Mouse (Mus musculus): Measurements from ENCODE around the gene Wnk3.
A peak's percentile ranks its signal among the peaks of the same experiment; 100 is the strongest.

Gene Wnk3

DNA sequence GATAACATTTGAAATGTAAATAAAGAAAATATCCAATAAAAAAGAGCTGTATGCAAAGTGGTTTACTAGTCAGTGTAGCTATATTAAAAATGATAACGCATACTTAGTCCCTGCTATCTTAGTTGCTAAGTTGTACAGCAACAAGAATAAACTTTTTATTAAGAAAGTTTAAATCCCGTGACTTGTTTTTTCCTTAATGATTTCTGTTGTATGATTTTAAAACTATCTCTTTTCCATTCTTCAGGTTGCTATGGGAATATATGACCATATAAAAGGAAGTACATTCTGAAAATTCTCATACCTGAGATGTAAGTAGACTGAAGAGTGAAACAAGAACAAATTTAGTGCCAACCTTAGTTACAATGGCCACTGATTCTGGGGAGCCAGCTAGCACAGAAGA is at the start of gene Wnk3:
Gene Wnk3, plus strand, starts transcription at position 301 of the 400 bp plus-strand sequence.
- no peak for DNase-seq (ENCODE audit: low read depth)

DNA sequence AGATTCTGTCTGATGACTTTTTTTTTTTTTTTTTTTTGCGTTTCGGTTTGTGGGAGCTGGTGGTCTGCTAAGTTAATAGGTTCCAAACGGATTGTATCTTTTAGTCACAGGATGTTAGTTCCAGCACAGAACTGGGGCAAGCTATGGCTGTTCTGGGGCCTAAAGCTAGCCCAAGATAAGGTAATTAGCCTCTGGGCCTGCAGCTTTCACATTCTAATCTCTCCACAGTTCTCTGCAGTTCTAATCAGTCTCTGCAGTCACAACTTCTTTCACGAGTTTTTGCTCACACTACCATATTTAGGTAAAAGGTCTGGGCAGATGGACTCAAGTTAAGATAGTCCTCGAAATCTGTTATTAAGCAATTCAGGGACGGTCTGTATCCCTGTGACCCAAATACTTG is 39.5 kb upstream of the Wnk3 start:
- DNase-seq (ENCODE audit: low read depth): no peak

DNA sequence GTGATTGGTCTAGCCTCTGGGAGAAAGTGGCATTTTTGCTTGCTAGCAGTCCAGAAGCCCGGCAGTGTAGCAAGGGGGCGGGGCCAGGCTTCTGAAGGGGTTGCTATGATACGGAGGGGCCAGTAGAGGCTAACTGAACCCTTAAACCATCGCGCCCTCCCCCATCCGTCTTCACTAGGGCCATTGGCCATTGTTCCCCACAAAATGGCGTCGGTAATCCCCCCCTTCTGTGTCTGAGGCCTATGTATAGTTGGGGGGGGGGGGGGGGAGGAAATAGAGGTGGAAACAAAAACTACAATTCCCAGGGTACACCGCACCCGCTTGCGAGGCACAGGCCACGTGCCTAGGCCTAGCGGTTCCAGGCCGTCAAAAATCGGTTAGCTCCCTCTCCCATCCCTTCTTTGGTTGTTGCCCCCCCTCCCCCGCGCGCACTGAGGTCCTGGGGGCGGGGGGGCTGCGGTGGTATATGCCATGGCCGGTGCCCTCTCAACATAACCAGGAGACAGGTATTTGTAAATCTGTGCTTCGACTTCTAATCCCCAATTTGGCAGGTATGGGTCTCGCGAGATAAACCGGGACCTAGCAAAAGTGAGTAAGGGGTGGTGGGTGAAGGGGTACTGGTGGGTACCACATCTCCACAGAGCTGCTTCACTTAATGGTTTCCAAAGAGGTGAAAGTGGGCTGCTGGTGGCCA is 29.3 kb upstream of the Wnk3 start:
- peak; percentile 3 for DNase-seq (ENCODE audit: low read depth)

DNA sequence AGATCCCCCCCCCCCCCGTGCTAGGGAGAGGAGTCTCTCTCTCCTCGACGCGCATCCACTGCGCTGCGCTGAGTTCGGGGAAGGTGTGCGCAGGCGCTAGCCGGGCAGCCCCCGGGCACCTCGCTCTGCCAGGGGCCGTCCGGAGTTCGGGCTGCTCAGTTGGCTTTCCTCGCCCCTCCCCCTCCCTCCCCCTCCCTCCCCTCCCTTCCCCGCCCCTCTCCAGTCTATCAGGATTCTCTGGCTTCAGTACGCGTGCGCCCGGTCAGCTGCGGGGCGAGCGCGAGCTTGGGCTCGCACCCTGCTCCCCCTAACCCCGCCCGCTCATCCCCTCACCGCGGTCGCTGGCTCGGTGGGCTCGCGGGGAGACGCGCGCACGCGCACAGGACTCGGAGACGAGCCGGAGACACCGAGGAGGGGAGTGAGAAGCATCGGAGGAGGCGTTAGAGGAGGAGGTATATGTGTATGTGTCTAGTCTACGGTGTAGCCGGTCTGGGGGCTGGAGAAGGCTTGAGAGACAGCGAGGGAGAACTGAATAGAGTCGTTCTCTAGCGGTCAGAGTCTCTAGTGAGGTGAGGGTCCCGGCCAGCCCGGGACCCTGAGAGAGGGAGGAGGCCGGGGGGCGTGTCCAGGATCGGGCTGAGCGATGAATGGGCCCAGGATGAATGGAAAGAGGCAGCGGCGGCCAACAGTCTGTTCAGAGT is 28.5 kb upstream of the Wnk3 start:
- peak; percentile 62 for DNase-seq (ENCODE audit: low read depth)

DNA sequence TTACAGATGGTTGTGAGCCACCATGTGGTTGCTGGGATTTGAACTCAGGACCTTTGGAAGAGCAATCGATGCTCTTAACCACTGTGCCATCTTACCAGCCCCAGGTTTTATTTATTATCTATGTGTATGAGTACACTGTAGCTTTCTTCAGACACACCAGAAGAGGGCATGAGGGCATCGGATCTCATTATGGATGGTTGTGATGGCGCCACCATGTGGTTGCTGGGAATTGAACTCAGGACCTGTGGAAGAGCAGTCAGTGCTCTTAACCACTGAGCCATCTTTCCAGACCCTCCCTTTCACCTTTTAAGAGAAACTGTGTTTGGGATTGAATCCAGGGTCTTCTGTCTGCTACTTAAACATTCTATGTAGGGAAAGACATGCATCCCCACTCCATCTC is 24.7 kb upstream of the Wnk3 start:
- DNase-seq (ENCODE audit: low read depth): peak; percentile 1

DNA sequence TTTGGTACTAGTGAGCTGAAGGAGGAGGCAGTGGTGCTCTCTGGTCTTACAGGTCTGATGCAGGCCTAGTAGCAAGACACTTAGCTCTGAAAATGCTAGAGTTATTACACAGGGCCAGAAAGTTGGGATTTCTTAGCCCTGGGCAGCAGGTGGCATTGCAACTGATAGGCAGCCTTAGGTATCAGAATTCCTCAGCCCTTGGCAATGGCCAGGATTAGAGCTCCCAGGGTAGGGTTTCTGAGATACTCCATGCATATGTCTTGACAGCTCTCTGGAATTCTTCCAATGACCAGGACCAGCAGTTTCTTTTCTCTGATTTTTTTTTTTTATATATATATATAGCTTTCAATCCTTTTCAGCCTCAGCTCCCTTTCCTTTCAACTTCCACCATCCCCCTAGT is 100.5 kb downstream of the Wnk3 start:
- DNase-seq (ENCODE audit: low read depth): no peak

DNA sequence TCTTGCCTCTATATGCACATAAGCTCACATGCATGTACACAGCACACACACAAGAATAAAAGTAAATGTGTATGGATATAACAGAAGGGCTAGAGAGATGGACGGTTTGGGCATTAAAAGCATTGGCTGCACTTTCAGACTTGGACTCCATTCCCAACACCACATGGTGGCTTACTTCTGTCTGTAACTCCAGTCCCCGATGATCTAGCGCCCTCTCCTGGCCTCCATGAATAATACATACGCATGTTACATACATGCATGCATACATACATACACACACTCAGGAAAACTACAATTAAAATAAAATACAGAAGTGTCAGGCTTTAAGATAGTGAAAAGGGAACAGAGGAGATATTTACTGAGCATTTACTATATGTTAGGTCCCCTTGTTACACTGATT is 115.9 kb downstream of the Wnk3 start:
- peak; percentile 9 for DNase-seq (ENCODE audit: low read depth)

DNA sequence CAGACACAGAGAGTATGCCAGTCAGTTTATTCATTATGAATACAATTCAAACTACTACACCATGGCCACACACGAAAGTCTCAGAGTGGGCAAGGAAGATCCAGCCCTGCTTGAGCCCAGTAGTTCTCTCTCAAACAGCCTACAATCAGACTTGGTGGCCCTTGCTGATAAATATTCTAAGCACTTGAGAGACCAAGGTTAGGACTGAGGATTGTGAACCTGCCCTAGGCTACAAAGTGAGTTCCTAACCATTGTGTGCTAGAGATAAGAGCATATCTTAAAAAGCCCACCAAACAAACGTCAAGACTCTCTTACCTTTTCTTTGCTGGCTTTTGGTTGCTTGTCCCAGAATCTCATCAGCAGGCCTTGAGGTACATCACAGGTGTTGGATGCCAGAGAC is 135.7 kb downstream of the Wnk3 start:
- no peak for DNase-seq (ENCODE audit: low read depth)

DNA sequence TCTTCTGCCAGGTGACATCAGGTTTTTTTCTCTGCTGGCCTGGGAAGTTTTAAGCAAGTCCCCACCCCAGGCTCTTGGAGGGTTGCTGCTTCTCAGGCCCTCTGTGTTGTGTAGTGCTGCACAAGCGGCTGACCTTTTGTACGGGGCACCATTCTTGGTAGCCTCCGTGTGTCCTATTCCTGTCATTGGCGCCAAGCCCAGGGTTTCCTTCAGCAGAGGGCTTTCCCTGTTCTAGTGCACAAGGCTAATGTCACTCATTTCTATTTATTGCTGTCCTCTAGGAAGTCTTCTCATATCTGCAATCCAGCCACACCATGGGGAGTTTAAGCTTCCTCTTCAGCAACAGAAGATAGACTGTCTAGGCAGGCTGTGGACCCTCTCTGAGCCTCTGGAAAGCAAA is 139.9 kb downstream of the Wnk3 start:
- no peak for DNase-seq (ENCODE audit: low read depth)

DNA sequence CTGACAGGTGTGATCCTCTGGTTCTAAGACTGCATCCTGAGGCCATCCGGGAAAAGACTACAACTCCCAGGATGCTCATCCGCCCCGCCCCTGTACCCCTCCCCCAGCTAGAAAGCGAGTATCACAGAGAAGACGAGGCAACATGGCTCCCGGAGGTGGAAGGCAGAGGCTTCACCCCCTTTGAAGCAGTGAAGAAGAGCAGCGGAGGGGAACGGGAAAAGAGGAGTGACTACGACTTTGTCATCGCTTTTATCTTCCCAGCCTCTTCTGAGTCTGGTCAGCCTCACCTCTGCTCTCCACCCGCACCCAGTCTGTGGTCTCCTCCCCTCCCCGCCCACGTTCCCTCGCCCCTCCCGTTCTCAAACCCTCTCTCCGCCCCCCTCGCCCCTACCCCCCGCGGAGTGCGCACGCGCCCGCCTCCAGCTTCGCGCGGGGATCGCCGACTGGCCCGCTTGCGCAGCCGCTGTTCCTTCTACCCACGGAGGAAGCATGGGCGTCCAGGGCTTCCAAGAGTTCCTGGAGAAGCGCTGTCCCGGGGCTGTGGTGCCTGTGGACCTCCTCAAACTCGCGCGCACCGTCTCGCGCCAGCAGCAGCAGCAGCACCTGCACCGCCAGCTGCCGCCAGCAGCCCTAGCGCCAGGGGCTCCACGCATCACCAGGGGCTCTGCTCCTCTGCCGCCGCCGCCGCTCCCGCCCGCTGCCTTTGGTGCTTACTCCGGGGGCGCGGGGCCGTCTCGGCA is 146.1 kb downstream of the Wnk3 start, which contains the start of gene Fam120c:
Gene Fam120c, plus strand, starts transcription at position 415 of the 740 bp plus-strand sequence.
- peak; percentile 89 for DNase-seq (ENCODE audit: low read depth)

DNA sequence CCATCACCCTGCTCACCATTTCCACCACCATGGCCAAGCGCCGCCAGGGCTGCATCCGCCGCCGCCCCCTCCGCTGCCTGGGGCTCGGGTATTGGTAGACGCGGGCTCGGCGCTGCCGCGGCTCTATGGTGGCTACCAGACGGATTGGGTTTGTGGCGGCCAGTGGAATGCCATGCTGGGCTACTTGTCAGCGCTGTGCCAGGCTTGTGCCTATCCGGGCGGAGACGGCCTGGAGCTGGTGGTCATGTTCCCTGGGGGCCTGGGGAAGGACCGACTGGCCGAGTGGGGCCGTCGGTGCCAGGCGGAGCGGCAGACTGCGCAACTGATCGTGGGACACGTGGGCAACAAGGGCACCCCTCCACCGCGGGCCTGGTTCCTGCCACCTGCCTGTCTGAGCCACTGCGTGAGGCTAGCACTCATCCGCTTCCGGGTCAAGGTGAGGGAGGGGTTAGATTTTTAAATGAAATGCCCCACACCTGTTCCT is 146.7 kb downstream of the Wnk3 start:
- peak; percentile 41 for DNase-seq (ENCODE audit: low read depth)

DNA sequence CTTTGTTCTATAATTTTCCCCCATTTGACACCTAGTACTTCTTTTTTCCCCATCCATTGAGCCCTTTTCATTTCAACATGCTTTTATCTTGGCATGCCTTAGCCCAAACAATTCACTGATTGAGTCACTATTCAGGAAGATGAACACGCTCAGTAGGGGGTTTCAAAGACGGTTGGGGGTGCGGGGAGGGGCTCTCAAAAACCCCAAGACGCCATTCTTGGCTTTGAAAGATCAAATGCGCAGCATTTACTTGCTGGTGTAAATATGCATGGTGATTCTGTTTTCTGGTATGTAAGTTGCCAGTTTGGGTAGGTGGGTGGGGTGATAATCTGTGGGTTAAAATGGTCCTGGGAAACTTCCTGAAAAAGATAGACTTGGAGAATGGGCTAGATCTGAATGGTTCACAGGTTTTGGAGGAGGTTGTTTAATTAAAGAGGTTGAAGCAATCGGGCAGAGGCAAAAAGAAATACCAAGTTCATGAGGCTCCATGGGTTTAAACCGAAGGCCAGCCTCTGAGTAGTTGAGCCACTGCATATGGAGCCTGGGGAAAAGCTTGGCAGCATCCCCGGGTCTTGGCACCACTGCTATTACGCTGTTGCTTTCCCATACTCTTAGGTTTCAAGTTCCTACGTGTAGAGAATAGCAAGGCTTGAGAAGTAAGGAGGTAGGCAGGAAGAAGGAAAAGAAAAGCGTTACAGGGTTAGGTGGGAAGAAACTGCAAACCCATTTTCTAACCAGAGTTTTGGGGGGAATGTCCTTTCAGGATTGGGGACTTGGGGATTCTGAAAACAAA is 147.7 kb downstream of the Wnk3 start:
- peak; percentile 58 for DNase-seq (ENCODE audit: low read depth)

DNA sequence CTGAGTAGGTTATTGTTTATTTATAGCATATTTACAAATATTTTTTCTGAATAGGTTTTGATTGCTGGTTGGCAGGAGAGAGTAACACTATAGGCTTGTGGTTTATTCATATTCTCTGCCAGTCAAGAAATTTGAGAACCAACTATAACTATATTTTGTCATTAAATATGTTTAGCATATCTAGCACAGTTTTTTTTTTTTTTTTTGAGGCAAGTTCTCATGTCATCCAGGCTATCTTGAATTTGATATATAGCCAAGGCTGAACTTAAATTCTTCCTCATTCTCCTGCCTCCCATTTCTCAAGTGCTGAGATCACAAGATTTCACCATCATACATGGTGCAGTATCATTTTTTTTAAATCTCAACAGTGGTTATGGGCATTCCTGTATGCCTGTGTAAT is 149.4 kb downstream of the Wnk3 start:
- DNase-seq (ENCODE audit: low read depth): no peak

DNA sequence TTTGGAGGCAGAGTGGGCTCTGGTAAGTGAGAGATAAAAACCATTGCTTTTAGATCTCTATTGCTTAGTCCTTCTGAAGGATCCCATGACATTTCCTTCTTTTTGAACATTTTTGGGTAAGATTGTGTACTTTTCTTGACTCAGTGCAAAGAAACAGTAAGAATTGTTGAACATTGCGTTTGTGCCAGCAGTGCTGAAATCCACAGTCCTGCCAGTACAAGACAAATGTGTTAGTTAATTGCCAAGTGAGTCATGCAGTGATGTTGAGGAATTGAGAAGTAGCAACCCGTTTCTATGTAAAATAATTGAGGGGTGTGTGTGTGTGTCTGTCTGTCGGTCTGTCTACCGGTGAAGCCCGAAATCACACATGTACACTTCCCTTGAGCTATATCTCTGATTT is 151.4 kb downstream of the Wnk3 start:
- peak; percentile 78 for DNase-seq (ENCODE audit: low read depth)
